Mouse (Mus musculus) heart, embryonic 12.5 days (tissue): ENCODE data around the gene Dnaaf3. TPM values are rescaled to one million over a fixed set of nuclear protein-coding genes. Genes with fewer than 3 reads are reported as not detected.
A peak's percentile ranks its signal among the peaks of the same experiment; 100 is the strongest.

Source experiments
- ATAC-seq: fragments of 200-750 bp; cut with Nextera tagmentation; 2 replicates; pipeline ENCODE4 v1.8.0; 2017; ENCODE audit warnings: moderate TSS enrichment, moderate library complexity; ENCODE audit not compliant: insufficient number of reproducible peaks, low FRiP score
- H3K27ac ChIP-seq: fragments of 300-500 bp; sonication (generic); 2 replicates; pipeline ENCODE4 v1.5.1; 2016; ENCODE audit warnings: mild to moderate bottlenecking, moderate library complexity; ENCODE audit not compliant: poor library complexity, severe bottlenecking
- H3K27me3 ChIP-seq: fragments of 300-500 bp; sonication (generic); replicated peaks from 2 replicates; pipeline ENCODE4 v1.6.1; 2016; ENCODE audit warnings: mild to moderate bottlenecking, moderate library complexity
- H3K36me3 ChIP-seq: fragments of 300-500 bp; sonication (generic); 2 replicates; pipeline ENCODE4 v1.6.1; 2016; ENCODE audit warnings: mild to moderate bottlenecking, moderate library complexity
- H3K4me1 ChIP-seq: fragments of 300-500 bp; sonication (generic); replicated peaks from 2 replicates; pipeline ENCODE4 v1.6.1; 2016; ENCODE audit warnings: mild to moderate bottlenecking
- H3K4me2 ChIP-seq: fragments of 300-500 bp; sonication (generic); 2 replicates; pipeline ENCODE4 v1.6.1; 2016; ENCODE audit warnings: mild to moderate bottlenecking, moderate library complexity
- H3K4me3 ChIP-seq: fragments of 300-500 bp; sonication (generic); 2 replicates; pipeline ENCODE4 v1.5.1; 2016; ENCODE audit warnings: mild to moderate bottlenecking
- H3K9ac ChIP-seq: fragments of 300-500 bp; sonication (generic); 2 replicates; pipeline ENCODE4 v1.6.1; 2016; ENCODE audit warnings: mild to moderate bottlenecking, moderate library complexity
- H3K9me3 ChIP-seq: fragments of 300-500 bp; sonication (generic); replicated peaks from 2 replicates; pipeline ENCODE4 v1.6.1; 2016; ENCODE audit warnings: mild to moderate bottlenecking, moderate library complexity
- WGBS: fragments of 180-500 bp; shearing (Covaris S2); methylation state at CpG from one replicate; pipeline ENCODE4 v1.1.7; 2016; 5-methylcytosine and 5-hydroxymethylcytosine counted together
- polyA plus RNA-seq: library from polyadenylated mRNA; unstranded; fragments of >200 nt; fragmentation: Nextera tagmentation; extraction: Ambion mirVana; gene quantifications from 2 replicates; pipeline ENCODE4 v1.2.1, GENCODE M21; 2016

Gene Dnaaf3
- polyA plus RNA-seq, 1 experiment from 2014 or later: 0.83 TPM

GRCm38 (mm10) chr7:4508062-4508738 lies 24.1 kb downstream of the Dnaaf3 start:
- ATAC-seq: no peak
- Histone ChIP-seq H3K27me3 (no peaks in the 10 kb centered on the region), H3K36me3 (peaks cover 22% of the 10 kb centered on the region), H3K27ac (no peak overlapping the region), H3K4me2 (peak overlapping the region; percentile 61; the same call in 1 of the 2 replicates), H3K4me1 (peaks cover 53% of the 10 kb centered on the region), H3K9ac (no peak overlapping the region), H3K4me3 (no peak overlapping the region), H3K9me3 (no peaks in the 10 kb centered on the region)
- 68% methylated on average over 32 of the region's 32 CpGs for WGBS

GRCm38 (mm10) chr7:4507220-4507619 lies 25.0 kb downstream of the Dnaaf3 start:
- H3K36me3 ChIP-seq: peaks cover 22% of the 10 kb centered on the region
- H3K4me1 ChIP-seq: peaks cover 49% of the 10 kb centered on the region
- H3K9me3 ChIP-seq: no peaks in the 10 kb centered on the region
- no peak overlapping the region for H3K27ac ChIP-seq
- 46% methylated on average over 3 of the region's 4 CpGs for WGBS
- no peak overlapping the region for H3K4me3 ChIP-seq
- H3K27me3 ChIP-seq: no peaks in the 10 kb centered on the region
- no peak overlapping the region for H3K9ac ChIP-seq
- no peak overlapping the region for H3K4me2 ChIP-seq
- no peak for ATAC-seq

GRCm38 (mm10) chr7:4504646-4505435 lies 27.4 kb downstream of the Dnaaf3 start:
- H3K4me1 ChIP-seq: peaks cover 32% of the 10 kb centered on the region
- no peak overlapping the region for H3K4me2 ChIP-seq
- H3K27me3 ChIP-seq: no peaks in the 10 kb centered on the region
- H3K4me3 ChIP-seq: no peak overlapping the region
- no peak overlapping the region for H3K9ac ChIP-seq
- H3K27ac ChIP-seq: peak overlapping the region; percentile 79
- H3K9me3 ChIP-seq: no peaks in the 10 kb centered on the region
- WGBS: 36% methylated on average over 11 of the region's 11 CpGs
- no peak for ATAC-seq
- peaks cover 22% of the 10 kb centered on the region for H3K36me3 ChIP-seq

GRCm38 (mm10) chr7:4503858-4504257 lies 28.4 kb downstream of the Dnaaf3 start:
- Histone ChIP-seq H3K27ac (0 out of 2 replicates have a peak overlapping the region, but pooled peaks have one; percentile 32), H3K4me3 (no peak overlapping the region), H3K36me3 (peaks cover 22% of the 10 kb centered on the region), H3K27me3 (no peaks in the 10 kb centered on the region), H3K9ac (no peak overlapping the region), H3K4me1 (peaks cover 37% of the 10 kb centered on the region), H3K9me3 (no peaks in the 10 kb centered on the region), H3K4me2 (no peak overlapping the region)
- 77% methylated on average over 5 of the region's 5 CpGs for WGBS
- ATAC-seq: no peak

GRCm38 (mm10) chr7:4503100-4503499 lies 29.2 kb downstream of the Dnaaf3 start:
- no peaks in the 10 kb centered on the region for H3K27me3 ChIP-seq
- no peak overlapping the region for H3K4me3 ChIP-seq
- 77% methylated on average over 4 of the region's 4 CpGs for WGBS
- H3K36me3 ChIP-seq: peaks cover 16% of the 10 kb centered on the region
- peaks cover 38% of the 10 kb centered on the region for H3K4me1 ChIP-seq
- no peak for ATAC-seq
- H3K27ac ChIP-seq: no peak overlapping the region
- H3K9me3 ChIP-seq: no peaks in the 10 kb centered on the region
- peak overlapping the region; percentile 83; the same call in 1 of the 2 replicates for H3K4me2 ChIP-seq
- H3K9ac ChIP-seq: no peak overlapping the region

- H3K9me3 ChIP-seq: no peaks in the 10 kb centered on the region
- H3K36me3 ChIP-seq: peaks cover 11% of the 10 kb centered on the region; the same call in 1 of the 2 replicates
- no peaks in the 10 kb centered on the region for H3K27me3 ChIP-seq
- peak overlapping the region; percentile 83 for H3K4me2 ChIP-seq
- 0 out of 2 replicates have a peak overlapping the region, but pooled peaks have one; percentile 41 for H3K9ac ChIP-seq
- peaks cover 43% of the 10 kb centered on the region for H3K4me1 ChIP-seq
- peak overlapping the region; percentile 90 for H3K4me3 ChIP-seq
- no peak for ATAC-seq
- peak overlapping the region; percentile 89 for H3K27ac ChIP-seq
- WGBS: 7% methylated on average over 14 of the region's 14 CpGs
These were observed 29.7 kb downstream of the Dnaaf3 start for GRCm38 (mm10) chr7:4502421-4503090.

GRCm38 (mm10) chr7:4501558-4502397 lies 30.5 kb downstream of the Dnaaf3 start, which contains the start of gene Ppp1r12c:
Gene Ppp1r12c (minus strand): TSS chr7:4501680.
- Histone ChIP-seq H3K4me1 (peaks cover 50% of the 10 kb centered on the region), H3K27me3 (no peaks in the 10 kb centered on the region), H3K9ac (peak within 1 kb of the TSS; percentile 97), H3K36me3 (peaks cover 14% of the 10 kb centered on the region), H3K9me3 (no peaks in the 10 kb centered on the region), H3K4me2 (peak within 1 kb of the TSS; percentile 83), H3K27ac (peak within 1 kb of the TSS; percentile 89), H3K4me3 (peak within 1 kb of the TSS; percentile 90)
- under 1% methylated on average over 62 of the region's 62 CpGs for WGBS
- ATAC-seq: peak; percentile 95

- Histone ChIP-seq H3K27ac (peak overlapping the region; percentile 89), H3K27me3 (no peaks in the 10 kb centered on the region), H3K4me1 (peaks cover 51% of the 10 kb centered on the region), H3K9ac (peak overlapping the region; percentile 97), H3K4me2 (peak overlapping the region; percentile 83), H3K4me3 (peak overlapping the region; percentile 90), H3K9me3 (no peaks in the 10 kb centered on the region), H3K36me3 (peaks cover 22% of the 10 kb centered on the region)
- ATAC-seq: peak; percentile 24
- under 1% methylated on average over 35 of the region's 52 CpGs for WGBS
These were observed 31.3 kb downstream of the Dnaaf3 start for GRCm38 (mm10) chr7:4500892-4501471.

- no peak for ATAC-seq
- peak overlapping the region; percentile 83 for H3K4me2 ChIP-seq
- peaks cover 42% of the 10 kb centered on the region for H3K4me1 ChIP-seq
- H3K27me3 ChIP-seq: no peaks in the 10 kb centered on the region
- 65% methylated on average over 4 of the region's 4 CpGs for WGBS
- peak overlapping the region; percentile 66; the same call in 1 of the 2 replicates for H3K9ac ChIP-seq
- H3K4me3 ChIP-seq: 0 out of 2 replicates have a peak overlapping the region, but pooled peaks have one; percentile 4
- peaks cover 34% of the 10 kb centered on the region for H3K36me3 ChIP-seq
- H3K27ac ChIP-seq: peak overlapping the region; percentile 56
- no peaks in the 10 kb centered on the region for H3K9me3 ChIP-seq
These were observed 33.2 kb downstream of the Dnaaf3 start for GRCm38 (mm10) chr7:4499034-4499433.

- Histone ChIP-seq H3K4me2 (peak overlapping the region; percentile 83), H3K4me3 (0 out of 2 replicates have a peak overlapping the region, but pooled peaks have one; percentile 4), H3K9ac (peak overlapping the region; percentile 66; the same call in 1 of the 2 replicates), H3K27ac (peak overlapping the region; percentile 56), H3K36me3 (peaks cover 40% of the 10 kb centered on the region), H3K4me1 (peaks cover 43% of the 10 kb centered on the region), H3K27me3 (no peaks in the 10 kb centered on the region), H3K9me3 (no peaks in the 10 kb centered on the region)
- 0 out of 2 replicates have a peak, but pooled peaks have one; percentile 7 for ATAC-seq
- 27% methylated on average over 9 of the region's 9 CpGs for WGBS
These were observed 34.0 kb downstream of the Dnaaf3 start for GRCm38 (mm10) chr7:4498251-4498650.
